Mouse (Mus musculus) liver, embryonic 14.5 days (tissue): ENCODE measurements around the gene Banp. TPM values are rescaled to one million over a fixed set of nuclear protein-coding genes. Genes with fewer than 3 reads are reported as not detected.

Source experiments
- ATAC-seq: fragments of 200-750 bp; cut with Nextera tagmentation; 2 replicates; pipeline ENCODE4 v1.8.0; 2017; ENCODE audit warnings: moderate number of reproducible peaks, mild to moderate bottlenecking, moderate library complexity; ENCODE audit not compliant: insufficient read depth
- DNase-seq, 3 experiments: peaks; one replicate each; pipeline ENCODE4 v3.0.0-alpha.2; 2012 to 2013; ENCODE audit warnings: low read depth in 3 of 3, low spot score in 3 of 3
- H3K27ac ChIP-seq: fragments of 300-500 bp; sonication (generic); 2 replicates; pipeline ENCODE4 v1.5.1; 2014; ENCODE audit warnings: moderate library complexity, mild to moderate bottlenecking, control low read depth, inconsistent platforms
- H3K27me3 ChIP-seq: fragments of 300-500 bp; sonication (generic); 2 replicates; pipeline ENCODE4 v1.6.1; 2014; ENCODE audit warnings: mild to moderate bottlenecking, low read length, moderate library complexity; ENCODE audit not compliant: control insufficient read depth, insufficient read depth
- H3K36me3 ChIP-seq: fragments of 300-500 bp; sonication (generic); replicated peaks from 2 replicates; pipeline ENCODE4 v1.6.1; 2014; ENCODE audit warnings: low read depth; ENCODE audit not compliant: control insufficient read depth, insufficient read depth
- H3K4me1 ChIP-seq, 2 experiments: fragments of 200-500 bp in 1 of 2; fragments of 300-500 bp in 1 of 2; sonication (generic) in 1 of 2; replicated peaks; 2 replicates each; pipeline ENCODE4 v1.6.1; 2012 to 2014; ENCODE audit warnings: antibody characterized with exemption in 1 of 2, inconsistent platforms in 1 of 2, low read length in 1 of 2; ENCODE audit not compliant: control insufficient read depth in 2 of 2, insufficient read depth in 2 of 2
- H3K4me2 ChIP-seq: fragments of 300-500 bp; sonication (generic); 2 replicates; pipeline ENCODE4 v1.6.1; 2014; ENCODE audit warnings: low read depth, mild to moderate bottlenecking, control low read depth, moderate library complexity
- H3K4me3 ChIP-seq, 2 experiments: fragments of 200-500 bp in 1 of 2; fragments of 300-500 bp in 1 of 2; sonication (generic) in 1 of 2; 2 replicates each; pipeline ENCODE4 v1.5.1; 2012 to 2014; ENCODE audit warnings: low read depth in 2 of 2, low read length in 2 of 2, mild to moderate bottlenecking in 2 of 2, control low read depth in 1 of 2, inconsistent platforms in 1 of 2, moderate library complexity in 1 of 2; ENCODE audit not compliant: insufficient read depth in 1 of 2
- H3K9ac ChIP-seq: fragments of 300-500 bp; sonication (generic); replicated peaks from 2 replicates; pipeline ENCODE4 v1.6.1; 2014; ENCODE audit warnings: mild to moderate bottlenecking, control low read depth, moderate library complexity
- H3K9me3 ChIP-seq: fragments of 300-500 bp; sonication (generic); 2 replicates; pipeline ENCODE4 v1.6.1; 2016; ENCODE audit warnings: low read length, mixed read lengths; ENCODE audit not compliant: control insufficient read depth
- CTCF ChIP-seq: IDR thresholded peaks from 2 replicates; pipeline ENCODE4 v1.5.1; 2016; ENCODE audit warnings: antibody characterized with exemption, low read depth, control low read depth
- EP300 ChIP-seq: IDR thresholded peaks from 2 replicates; pipeline ENCODE4 v1.6.1; 2016; ENCODE audit warnings: antibody characterized with exemption, low read depth
- WGBS: fragments of 180-500 bp; shearing (Covaris S2); extraction: QIAGEN DNeasy Blood & Tissue Kit; methylation state at CpG from one replicate; pipeline ENCODE4 v1.1.7; 2014; ENCODE audit not compliant: insufficient replicate concordance; 5-methylcytosine and 5-hydroxymethylcytosine counted together
- polyA plus RNA-seq, 2 experiments: library from polyadenylated mRNA; depleted of rRNA in 1 of 2; stranded (reverse) in 1 of 2; unstranded in 1 of 2; fragments of >200 nt; fragmentation: Nextera tagmentation in 1 of 2; extraction: Ambion mirVana in 1 of 2; gene quantifications; 2 replicates each; pipeline versions ENCODE4 v1.2.1 to v1.2.3; 2012 to 2014

The Banp gene
- polyA plus RNA-seq, 2 experiments: 13.6 to 20.8 TPM

GRCm38 (mm10) chr8:121931571-121931970 is 18.0 kb upstream of the Banp start:
- TF ChIP-seq CTCF (no peak), EP300 (no peak)
- Histone ChIP-seq H3K27me3 (no peaks in the 10 kb centered on the region), H3K4me1 (no peaks in the 10 kb centered on the region), H3K9ac (no peak overlapping the region), H3K27ac (no peak overlapping the region), H3K36me3 (no peaks in the 10 kb centered on the region), H3K4me2 (no peak overlapping the region), H3K4me3 (no peak overlapping the region), H3K9me3 (no peaks in the 10 kb centered on the region)
- 55% methylated on average over 7 of the region's 7 CpGs for WGBS
- DNase-seq (no peak), ATAC-seq (no peak)

DNA sequence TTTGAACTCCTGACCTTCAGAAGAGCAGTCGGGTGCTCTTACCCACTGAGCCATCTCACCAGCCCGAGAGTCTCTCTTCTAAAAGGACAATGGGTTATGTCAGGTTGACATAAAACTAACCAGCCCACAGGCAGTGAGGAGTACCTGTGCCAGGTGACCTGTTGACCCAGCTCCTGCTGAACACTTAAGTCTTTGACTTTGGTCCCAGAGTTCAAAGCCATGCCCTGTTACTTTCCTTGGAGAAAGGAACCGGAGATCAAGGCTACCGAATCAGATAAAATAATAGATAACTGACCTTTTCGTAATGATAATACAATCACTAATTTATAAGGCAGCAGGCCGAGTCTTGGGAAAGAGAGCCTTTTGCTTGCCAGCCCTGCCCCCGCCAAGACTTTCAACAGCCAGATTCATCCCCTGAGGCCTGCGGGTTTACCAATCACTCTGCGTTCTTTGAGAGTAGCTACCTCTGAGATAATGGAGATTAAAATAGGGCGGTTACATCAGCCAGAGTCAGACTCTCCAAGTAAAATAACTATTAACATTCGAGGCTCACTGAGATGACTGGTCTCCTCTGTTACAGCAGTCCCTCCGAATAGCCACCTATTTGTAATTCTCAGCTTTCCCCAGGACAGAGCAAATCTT is 17.4 kb upstream of the Banp start:
- Histone ChIP-seq H3K9me3 (no peaks in the 10 kb centered on the region), H3K4me1 (no peaks in the 10 kb centered on the region), H3K27me3 (no peaks in the 10 kb centered on the region), H3K36me3 (no peaks in the 10 kb centered on the region), H3K4me3 (no peak overlapping the region), H3K9ac (no peak overlapping the region), H3K4me2 (no peak overlapping the region), H3K27ac (no peak overlapping the region)
- TF ChIP-seq EP300 (no peak), CTCF (no peak)
- WGBS: 64% methylated on average over 12 of the region's 12 CpGs
- ATAC-seq (no peak), DNase-seq (no peak)

GRCm38 (mm10) chr8:121932668-121933520 is 16.7 kb upstream of the Banp start:
- H3K4me3 ChIP-seq: no peak overlapping the region

DNA sequence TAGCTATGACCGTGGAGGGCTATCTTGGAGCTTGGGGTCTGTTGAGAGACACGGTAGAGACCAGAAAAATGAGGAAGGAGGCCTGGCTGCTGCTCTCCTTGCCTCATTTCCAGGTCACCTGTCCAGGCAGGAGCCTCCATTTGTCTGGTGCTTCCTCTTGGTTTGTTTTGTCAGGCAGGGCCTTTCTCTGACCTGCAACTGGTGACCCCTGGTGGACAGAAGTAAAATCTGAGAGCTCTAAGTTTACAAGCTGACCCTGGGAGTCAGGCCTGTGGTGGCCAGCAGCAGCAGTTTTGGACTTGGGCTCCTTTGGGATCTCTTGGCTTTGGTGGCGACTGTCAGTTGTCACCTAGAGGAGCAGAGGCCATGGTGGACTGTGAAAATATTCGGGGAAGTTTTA is 15.0 kb upstream of the Banp start:
- no peak for DNase-seq
- Histone ChIP-seq H3K4me2 (no peak overlapping the region), H3K9me3 (no peaks in the 10 kb centered on the region), H3K9ac (no peak overlapping the region), H3K4me1 (no peaks in the 10 kb centered on the region; a peak in 1 of 4 replicates), H3K27me3 (no peaks in the 10 kb centered on the region), H3K36me3 (no peaks in the 10 kb centered on the region), H3K4me3 (no peak overlapping the region), H3K27ac (no peak overlapping the region)
- no peak for ATAC-seq
- WGBS: 26% methylated on average over 4 of the region's 4 CpGs
- TF ChIP-seq EP300 (no peak), CTCF (peak; percentile 68)

More at GRCm38 (mm10) chr8:121932668-121933520, 16.7 kb upstream of the Banp start:
- TF ChIP-seq EP300 (no peak), CTCF (peak; percentile 34; the same call in 1 of the 2 replicates)
- Histone ChIP-seq H3K27me3 (no peaks in the 10 kb centered on the region), H3K4me2 (no peak overlapping the region), H3K27ac (no peak overlapping the region), H3K4me1 (no peaks in the 10 kb centered on the region), H3K36me3 (no peaks in the 10 kb centered on the region), H3K9ac (no peak overlapping the region), H3K9me3 (no peaks in the 10 kb centered on the region)
- WGBS: 68% methylated on average over 14 of the region's 14 CpGs
- DNase-seq: no peak
- no peak for ATAC-seq

- Histone ChIP-seq H3K27me3 (no peaks in the 10 kb centered on the region), H3K4me3 (no peak overlapping the region), H3K27ac (no peak overlapping the region), H3K36me3 (no peaks in the 10 kb centered on the region), H3K9me3 (no peaks in the 10 kb centered on the region), H3K4me1 (no peaks in the 10 kb centered on the region; a peak in 1 of 4 replicates), H3K4me2 (no peak overlapping the region), H3K9ac (no peak overlapping the region)
- DNase-seq (no peak), ATAC-seq (no peak)
- TF ChIP-seq EP300: no peak
- no peak for TF ChIP-seq CTCF
These were observed 14.6 kb upstream of the Banp start for GRCm38 (mm10) chr8:121934923-121935322.
